Mouse (Mus musculus): ENCODE results near the gene Cyren. TPM values are rescaled to one million over a fixed set of nuclear protein-coding genes. Genes with fewer than 3 reads are reported as not detected.

Cyren gene
- polyA plus RNA-seq, 1 experiment from 2014 or later, result 10.5 TPM

DNA sequence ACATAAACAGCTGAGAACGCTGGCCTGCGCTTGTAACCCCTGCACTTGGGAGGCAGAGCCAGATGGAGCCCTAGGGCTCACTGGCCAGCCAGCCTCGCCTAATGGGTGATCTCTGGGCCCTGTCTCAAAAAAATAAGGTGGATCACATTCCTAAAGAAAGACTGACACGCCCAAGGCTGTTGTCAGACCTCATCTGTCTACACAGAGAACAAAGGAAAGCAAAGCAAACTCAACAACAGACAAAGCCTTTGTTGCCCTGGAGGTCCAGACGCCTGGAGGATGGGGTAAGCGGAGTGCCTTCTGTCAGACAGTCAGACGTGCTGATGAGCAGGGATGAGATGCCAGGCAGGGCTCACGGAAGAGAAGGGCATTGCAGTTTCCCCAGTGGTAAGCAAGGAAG, 11.1 kb downstream of the Cyren start:
- 70% methylated on average over 8 of the region's 8 CpGs for WGBS (ENCODE audit: insufficient replicate concordance)
- no peaks in the 10 kb centered on the region for H3K9me3 ChIP-seq (replicated peaks)
- no peak overlapping the region for H3K9ac ChIP-seq
- DNase-seq (no peak), ATAC-seq (ENCODE audit: low read depth) (no peak)
- H3K27me3 ChIP-seq, result no peaks in the 10 kb centered on the region
- H3K36me3 ChIP-seq, result no peaks in the 10 kb centered on the region
- peaks cover 86% of the 10 kb centered on the region for H3K4me1 ChIP-seq (replicated peaks)
- H3K4me3 ChIP-seq (replicated peaks), result no peak overlapping the region
- no peak overlapping the region for H3K4me2 ChIP-seq
- peak overlapping the region; percentile 88; the same call in 1 of the 2 replicates for H3K27ac ChIP-seq

DNA sequence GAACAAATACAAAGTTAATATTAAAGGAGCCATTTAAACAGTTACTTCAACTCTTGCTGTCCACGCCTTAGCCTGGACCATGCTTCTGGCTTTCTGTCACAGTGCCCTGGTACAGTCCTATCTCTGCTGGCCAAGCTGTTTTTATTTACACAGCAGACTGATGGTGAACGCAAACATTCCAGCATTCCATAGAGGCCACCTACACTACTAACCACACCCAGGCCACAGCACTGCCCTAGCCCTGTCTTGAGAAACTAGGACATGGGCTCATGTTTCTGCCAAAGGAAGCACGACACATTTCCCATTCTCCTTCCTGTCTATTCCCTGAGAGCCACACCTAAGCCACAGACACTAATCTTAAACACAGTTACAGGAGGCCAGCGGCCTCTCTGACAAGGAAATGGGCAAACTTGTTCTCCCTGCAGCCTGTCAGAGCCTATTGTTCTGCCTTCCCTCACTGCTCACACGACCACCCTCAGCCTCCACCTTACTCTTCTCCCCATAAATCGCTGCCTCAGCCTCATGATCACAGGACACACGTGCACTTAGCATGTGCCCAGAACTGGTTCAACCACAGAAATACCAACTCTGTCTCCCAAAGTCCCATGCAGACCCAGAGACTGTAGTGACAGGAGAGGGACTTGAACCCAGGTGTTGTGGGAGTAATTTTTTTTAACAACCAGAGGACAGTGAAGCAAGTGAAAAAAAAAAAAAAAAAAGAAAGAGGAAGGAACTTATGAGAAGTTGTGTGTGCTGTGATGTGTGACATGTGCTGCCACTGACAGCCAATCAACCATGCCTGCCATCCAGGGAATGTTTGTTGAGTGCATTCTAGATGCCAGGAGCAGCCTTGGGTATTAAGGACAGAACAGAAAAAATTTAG, 11.9 kb downstream of the Cyren start:
- 26% methylated on average over 7 of the region's 7 CpGs for WGBS (ENCODE audit: insufficient replicate concordance)
- H3K27me3 ChIP-seq, result no peaks in the 10 kb centered on the region
- no peak overlapping the region for H3K4me3 ChIP-seq (replicated peaks)
- no peak for DNase-seq
- H3K4me1 ChIP-seq (replicated peaks), result peaks cover 87% of the 10 kb centered on the region
- H3K4me2 ChIP-seq, result 0 out of 2 replicates have a peak overlapping the region, but pooled peaks have one; percentile 15
- no peaks in the 10 kb centered on the region for H3K9me3 ChIP-seq (replicated peaks)
- no peaks in the 10 kb centered on the region for H3K36me3 ChIP-seq
- ATAC-seq (ENCODE audit: low read depth), result peak; percentile 57
- H3K27ac ChIP-seq, result peak overlapping the region; percentile 71
- peak overlapping the region; percentile 47; the same call in 1 of the 2 replicates for H3K9ac ChIP-seq

DNA sequence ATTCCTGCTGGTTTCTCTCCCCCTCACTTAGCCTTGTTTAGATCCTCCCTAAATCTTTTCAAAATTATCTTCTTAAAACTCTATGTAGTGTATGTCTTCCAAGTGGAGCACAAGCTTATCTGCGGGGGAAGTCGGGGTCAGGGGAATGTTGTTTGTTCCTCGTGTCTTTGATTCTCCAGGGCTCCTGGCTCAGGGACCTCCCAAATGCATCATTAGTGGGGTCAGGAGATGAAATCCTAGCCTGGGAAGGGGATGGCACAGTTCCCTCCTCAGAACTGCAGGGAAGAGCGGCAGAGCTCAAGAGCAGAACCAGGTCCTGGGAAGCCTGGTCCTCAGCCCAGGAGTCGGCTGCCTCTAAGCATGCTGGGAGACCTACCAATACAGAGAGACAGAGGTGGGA, 12.6 kb downstream of the Cyren start:
- Histone ChIP-seq H3K4me3 (replicated peaks) (no peak overlapping the region), H3K4me1 (replicated peaks) (peaks cover 79% of the 10 kb centered on the region), H3K9me3 (replicated peaks) (no peaks in the 10 kb centered on the region), H3K9ac (peak overlapping the region; percentile 6; the same call in 1 of the 2 replicates), H3K36me3 (no peaks in the 10 kb centered on the region), H3K27ac (peak overlapping the region; percentile 71), H3K27me3 (no peaks in the 10 kb centered on the region), H3K4me2 (0 out of 2 replicates have a peak overlapping the region, but pooled peaks have one; percentile 15)
- ATAC-seq (ENCODE audit: low read depth) (no peak), DNase-seq (no peak)
- 58% methylated on average over 5 of the region's 5 CpGs for WGBS (ENCODE audit: insufficient replicate concordance)

DNA sequence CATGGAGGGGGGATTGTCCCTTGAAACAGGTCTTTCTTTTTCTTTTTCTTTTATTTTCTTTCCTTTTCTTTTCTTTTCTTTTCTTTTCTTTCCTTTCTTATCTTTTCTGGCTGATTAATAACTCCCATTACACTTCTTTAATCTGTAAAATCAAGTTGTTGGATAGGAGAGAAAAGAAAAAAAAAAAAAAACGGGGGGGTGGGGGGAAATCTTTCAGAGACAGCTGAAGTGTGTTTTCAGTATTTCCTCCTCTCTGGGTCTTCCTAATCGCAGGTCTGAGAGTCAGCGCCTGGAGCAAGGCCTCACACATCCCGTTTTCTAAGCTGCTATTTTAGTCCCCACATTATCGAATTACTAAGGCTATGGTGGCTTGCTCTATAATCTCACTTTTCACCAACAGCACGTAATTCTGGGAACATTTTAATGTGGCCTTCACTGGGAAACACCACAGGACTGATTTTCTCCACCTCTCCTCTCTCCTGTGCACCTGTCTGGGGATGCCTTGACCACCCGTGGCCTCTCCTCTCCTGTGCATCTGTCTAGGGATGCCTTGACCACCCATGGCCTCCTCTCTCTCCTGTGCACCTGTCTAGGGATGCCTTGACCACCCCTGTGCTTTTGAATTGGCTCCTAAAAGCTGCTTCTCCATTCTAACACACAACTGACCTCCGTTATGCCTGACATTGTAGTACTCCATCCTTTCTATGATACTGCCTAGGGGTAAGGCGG, 13.9 kb downstream of the Cyren start:
- WGBS (ENCODE audit: insufficient replicate concordance), result 42% methylated on average over 9 of the region's 9 CpGs
- H3K4me2 ChIP-seq, result peak overlapping the region; percentile 17; the same call in 1 of the 2 replicates

DNA sequence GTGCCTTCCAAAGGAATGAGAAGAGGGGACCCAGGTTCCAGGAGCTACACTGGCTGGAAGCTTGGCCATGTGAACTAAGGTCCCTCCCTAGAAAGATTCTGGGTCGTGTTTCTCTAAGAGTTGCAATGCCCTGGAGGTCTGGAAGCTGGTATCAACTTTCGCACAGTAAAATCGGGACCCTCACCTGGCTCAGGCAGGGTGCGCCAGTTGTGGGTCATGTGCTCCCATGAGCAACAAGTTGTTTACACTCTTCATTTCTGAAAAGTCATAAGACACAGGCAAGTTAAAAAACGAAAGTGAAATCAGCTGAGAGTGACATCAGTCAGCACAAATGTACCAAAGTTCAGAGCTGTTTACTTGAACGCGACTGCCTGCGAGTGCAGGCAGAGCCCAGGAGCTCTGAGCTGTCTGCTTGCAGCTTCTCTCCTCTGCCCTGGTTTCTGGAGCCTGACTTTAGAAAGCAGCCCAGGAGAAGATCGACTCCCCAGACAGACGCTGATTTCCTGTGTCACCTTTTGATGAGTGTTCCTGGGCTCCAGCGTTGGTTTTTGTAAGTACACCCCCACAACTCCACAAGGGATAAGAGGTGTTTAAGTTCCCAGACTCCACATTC, 15.0 kb downstream of the Cyren start, which contains the start of gene Tmem140:
TSS of gene Tmem140 (plus strand) at position 356 of the 613 bp plus-strand sequence.
- Histone ChIP-seq H3K9me3 (replicated peaks) (no peaks in the 10 kb centered on the region), H3K4me1 (replicated peaks) (peaks cover 57% of the 10 kb centered on the region), H3K4me2 (peak within 1 kb of the TSS; percentile 69), H3K9ac (peak within 1 kb of the TSS; percentile 66), H3K27me3 (no peaks in the 10 kb centered on the region), H3K4me3 (replicated peaks) (peak within 1 kb of the TSS; percentile 46), H3K27ac (peak within 1 kb of the TSS; percentile 78), H3K36me3 (no peaks in the 10 kb centered on the region)
- ATAC-seq (ENCODE audit: low read depth) (peak; percentile 62), DNase-seq (no peak)
- WGBS (ENCODE audit: insufficient replicate concordance), result 21% methylated on average over 11 of the region's 11 CpGs

More for the DNA sequence above, 13.9 kb downstream of the Cyren start:
- ATAC-seq (ENCODE audit: low read depth), result no peak
- DNase-seq, result no peak
- Histone ChIP-seq H3K4me3 (replicated peaks) (no peak overlapping the region), H3K27me3 (no peaks in the 10 kb centered on the region), H3K36me3 (no peaks in the 10 kb centered on the region), H3K4me1 (replicated peaks) (peaks cover 67% of the 10 kb centered on the region), H3K9ac (no peak overlapping the region), H3K27ac (no peak overlapping the region), H3K9me3 (replicated peaks) (no peaks in the 10 kb centered on the region)

DNA sequence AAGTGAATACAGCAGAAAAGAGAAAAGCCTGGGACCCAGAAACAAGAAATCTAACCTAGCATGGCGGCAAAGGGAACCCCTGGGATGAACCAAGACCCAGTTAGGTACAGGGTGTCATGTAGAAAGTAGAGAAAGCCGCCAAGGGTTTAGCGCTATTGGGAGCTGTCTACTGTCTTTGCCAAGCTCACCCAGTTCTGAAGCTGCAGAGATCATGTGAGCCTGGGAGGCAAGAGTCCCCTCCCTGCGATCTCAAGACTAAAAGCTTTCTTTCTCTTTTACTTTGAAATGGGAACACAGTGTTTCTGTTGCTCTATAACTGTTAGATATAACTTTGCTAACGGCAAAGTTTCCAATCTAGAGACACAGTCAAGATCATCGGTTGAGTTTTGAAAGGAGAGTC, 15.5 kb downstream of the Cyren start:
- H3K9ac ChIP-seq, result peak overlapping the region; percentile 66
- H3K9me3 ChIP-seq (replicated peaks), result no peaks in the 10 kb centered on the region
- WGBS (ENCODE audit: insufficient replicate concordance), result 71% methylated on average over 6 of the region's 6 CpGs
- ATAC-seq (ENCODE audit: low read depth) (no peak), DNase-seq (no peak)
- peak overlapping the region; percentile 69 for H3K4me2 ChIP-seq
- no peaks in the 10 kb centered on the region for H3K27me3 ChIP-seq
- H3K4me3 ChIP-seq (replicated peaks), result peak overlapping the region; percentile 46
- peaks cover 52% of the 10 kb centered on the region for H3K4me1 ChIP-seq (replicated peaks)
- peak overlapping the region; percentile 78 for H3K27ac ChIP-seq
- no peaks in the 10 kb centered on the region for H3K36me3 ChIP-seq

DNA sequence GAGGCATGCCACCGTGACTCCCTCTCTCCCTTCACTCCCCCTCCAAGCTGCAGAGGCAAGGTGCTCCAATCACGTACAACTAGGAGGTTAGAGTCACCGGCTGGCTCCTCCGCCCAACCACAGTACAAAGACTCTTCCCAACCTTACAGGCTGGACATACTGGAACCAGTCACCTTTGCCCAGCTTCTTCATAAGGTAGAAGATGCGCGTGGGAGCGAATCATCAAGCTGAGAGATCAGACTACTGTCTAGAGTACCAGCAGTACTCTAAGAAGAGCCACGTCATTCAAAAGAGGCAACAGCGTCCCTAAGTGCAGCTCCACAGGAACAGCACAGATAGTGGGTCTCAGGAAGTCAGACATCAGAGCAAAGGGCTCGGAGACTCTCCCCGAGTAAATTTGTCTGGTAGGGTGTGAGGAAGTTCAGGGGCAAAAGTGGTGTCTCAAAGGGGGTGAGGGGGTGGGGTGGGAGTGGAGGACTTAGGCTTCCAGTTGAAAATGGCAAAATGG, 16.3 kb downstream of the Cyren start:
- no peak for DNase-seq
- Histone ChIP-seq H3K27me3 (no peaks in the 10 kb centered on the region), H3K4me1 (replicated peaks) (peaks cover 44% of the 10 kb centered on the region), H3K9ac (no peak overlapping the region), H3K4me3 (replicated peaks) (no peak overlapping the region), H3K27ac (no peak overlapping the region), H3K9me3 (replicated peaks) (no peaks in the 10 kb centered on the region), H3K4me2 (peak overlapping the region; percentile 69; the same call in 1 of the 2 replicates), H3K36me3 (no peaks in the 10 kb centered on the region)
- WGBS (ENCODE audit: insufficient replicate concordance), result 62% methylated on average over 11 of the region's 11 CpGs
- ATAC-seq (ENCODE audit: low read depth), result no peak

DNA sequence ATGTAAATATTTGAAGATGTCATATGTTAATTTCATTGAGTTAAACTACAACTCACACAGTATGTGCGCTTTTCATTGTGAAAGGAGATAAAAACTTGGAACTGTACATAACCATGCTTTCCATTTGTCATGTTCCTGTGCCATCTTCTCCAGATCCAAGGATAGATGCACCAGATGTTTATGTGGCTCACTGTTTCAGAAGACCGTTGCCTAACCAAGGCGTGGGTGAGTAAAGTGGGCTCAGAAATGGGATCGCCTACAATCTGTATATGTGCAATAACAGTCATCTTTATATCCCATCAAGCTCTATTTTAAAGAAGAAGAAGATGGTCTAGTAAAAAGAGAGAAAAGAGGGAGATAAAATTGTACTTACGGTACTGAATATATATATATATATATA, 45.5 kb downstream of the Cyren start:
- WGBS (ENCODE audit: insufficient replicate concordance), result 82% methylated on average over 5 of the region's 5 CpGs
- Histone ChIP-seq H3K27ac (no peak overlapping the region), H3K4me2 (no peak overlapping the region), H3K36me3 (no peaks in the 10 kb centered on the region), H3K9ac (no peak overlapping the region), H3K4me3 (replicated peaks) (no peak overlapping the region), H3K27me3 (no peaks in the 10 kb centered on the region), H3K9me3 (replicated peaks) (no peaks in the 10 kb centered on the region), H3K4me1 (replicated peaks) (peaks cover 4% of the 10 kb centered on the region; the same call in 1 of the 2 replicates)
- ATAC-seq (ENCODE audit: low read depth) (no peak), DNase-seq (no peak)

DNA sequence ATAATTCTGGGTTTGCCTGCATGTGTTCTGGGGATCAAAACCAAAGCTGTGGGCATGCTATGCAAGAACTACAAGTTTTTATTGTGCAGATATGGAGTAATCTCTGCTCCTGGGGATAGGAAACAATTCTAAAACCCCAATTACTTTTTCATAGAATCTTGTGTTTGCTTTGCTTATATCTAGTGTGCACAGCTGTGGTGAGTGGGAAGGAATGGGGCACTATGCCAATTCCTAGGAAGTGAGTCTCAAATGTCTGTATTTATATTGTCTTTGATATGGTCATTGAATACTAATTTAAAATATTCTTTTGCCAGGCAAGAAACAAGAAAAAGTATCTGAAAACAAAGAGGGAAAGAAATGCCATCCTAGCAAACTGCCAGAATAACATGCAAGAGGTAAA, 53.5 kb downstream of the Cyren start:
- Histone ChIP-seq H3K4me2 (no peak overlapping the region), H3K9ac (no peak overlapping the region), H3K27me3 (no peaks in the 10 kb centered on the region), H3K9me3 (replicated peaks) (no peaks in the 10 kb centered on the region), H3K36me3 (no peaks in the 10 kb centered on the region), H3K27ac (no peak overlapping the region), H3K4me1 (replicated peaks) (no peaks in the 10 kb centered on the region), H3K4me3 (replicated peaks) (no peak overlapping the region)
- ATAC-seq (ENCODE audit: low read depth) (no peak), DNase-seq (no peak)

All from liver, embryonic 13.5 days (tissue).